Mouse (Mus musculus) kidney, embryonic 15.5 days (tissue): ENCODE measurements around the gene Cds2. TPM values are rescaled to one million over a fixed set of nuclear protein-coding genes. Genes with fewer than 3 reads are reported as not detected.

ENCODE experiments used
- ATAC-seq: fragments of 200-750 bp; cut with Nextera tagmentation; replicated peaks from 2 replicates; pipeline ENCODE4 v1.8.0; 2017; ENCODE audit warnings: moderate TSS enrichment; ENCODE audit not compliant: low FRiP score
- H3K27ac ChIP-seq: fragments of 300-500 bp; sonication (generic); 2 replicates; pipeline ENCODE4 v1.5.1; 2015; ENCODE audit warnings: mild to moderate bottlenecking, inconsistent platforms
- H3K27me3 ChIP-seq: fragments of 300-500 bp; sonication (generic); 2 replicates; pipeline ENCODE4 v1.6.1; 2015; ENCODE audit warnings: inconsistent platforms
- H3K36me3 ChIP-seq: fragments of 300-500 bp; sonication (generic); 2 replicates; pipeline ENCODE4 v1.6.1; 2015; ENCODE audit warnings: inconsistent platforms
- H3K4me1 ChIP-seq: fragments of 300-500 bp; sonication (generic); 2 replicates; pipeline ENCODE4 v1.6.1; 2015; ENCODE audit warnings: inconsistent platforms
- H3K4me2 ChIP-seq: fragments of 300-500 bp; sonication (generic); 2 replicates; pipeline ENCODE4 v1.6.1; 2015; ENCODE audit warnings: moderate library complexity, mild to moderate bottlenecking, inconsistent platforms
- H3K4me3 ChIP-seq: fragments of 300-500 bp; sonication (generic); replicated peaks from 2 replicates; pipeline ENCODE4 v1.5.1; 2015; ENCODE audit warnings: mild to moderate bottlenecking, inconsistent platforms
- H3K9ac ChIP-seq: fragments of 300-500 bp; sonication (generic); 2 replicates; pipeline ENCODE4 v1.6.1; 2015; ENCODE audit warnings: mild to moderate bottlenecking, inconsistent platforms
- H3K9me3 ChIP-seq: fragments of 300-500 bp; sonication (generic); replicated peaks from 2 replicates; pipeline ENCODE4 v1.6.1; 2016; ENCODE audit warnings: inconsistent platforms
- WGBS: fragments of 180-500 bp; shearing (Covaris S2); methylation state at CpG from one replicate; pipeline ENCODE4 v1.1.7; 2015; ENCODE audit warnings: mixed read lengths; 5-methylcytosine and 5-hydroxymethylcytosine counted together
- polyA plus RNA-seq: library from polyadenylated mRNA; unstranded; fragments of >200 nt; fragmentation: Nextera tagmentation; extraction: Ambion mirVana; gene quantifications from 2 replicates; pipeline ENCODE4 v1.2.1, GENCODE M21; 2015

Gene Cds2
- polyA plus RNA-seq, 1 experiment from 2014 or later = 30.2 TPM

DNA sequence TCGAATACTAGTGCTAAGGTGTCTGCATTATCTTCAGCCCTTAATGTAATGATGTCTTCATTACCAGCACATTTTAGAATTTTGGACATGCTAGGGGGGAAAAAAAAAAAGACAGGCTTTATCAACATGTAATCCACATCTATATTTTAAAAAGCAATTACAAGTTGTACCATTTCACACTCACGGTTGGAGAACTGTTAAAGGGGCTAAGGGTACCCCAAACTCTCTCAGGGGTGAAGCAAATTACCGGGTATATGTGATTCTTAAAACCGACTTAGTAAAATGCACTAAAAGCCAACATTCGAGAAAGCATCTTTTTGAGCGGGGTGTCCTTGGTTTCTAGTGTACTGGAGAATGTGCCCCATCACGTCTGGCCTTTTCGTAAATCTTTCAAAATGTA lies 11.0 kb upstream of the Cds2 start:
- 10% methylated on average over 8 of the region's 8 CpGs for WGBS
- peaks cover 31% of the 10 kb centered on the region for H3K4me1 ChIP-seq
- H3K27ac ChIP-seq = peak overlapping the region; percentile 89
- H3K4me3 ChIP-seq = peak overlapping the region; percentile 74
- peak overlapping the region; percentile 72 for H3K4me2 ChIP-seq
- H3K9ac ChIP-seq = peak overlapping the region; percentile 67
- peaks cover 32% of the 10 kb centered on the region for H3K36me3 ChIP-seq
- no peaks in the 10 kb centered on the region for H3K9me3 ChIP-seq
- no peak for ATAC-seq
- no peaks in the 10 kb centered on the region for H3K27me3 ChIP-seq

DNA sequence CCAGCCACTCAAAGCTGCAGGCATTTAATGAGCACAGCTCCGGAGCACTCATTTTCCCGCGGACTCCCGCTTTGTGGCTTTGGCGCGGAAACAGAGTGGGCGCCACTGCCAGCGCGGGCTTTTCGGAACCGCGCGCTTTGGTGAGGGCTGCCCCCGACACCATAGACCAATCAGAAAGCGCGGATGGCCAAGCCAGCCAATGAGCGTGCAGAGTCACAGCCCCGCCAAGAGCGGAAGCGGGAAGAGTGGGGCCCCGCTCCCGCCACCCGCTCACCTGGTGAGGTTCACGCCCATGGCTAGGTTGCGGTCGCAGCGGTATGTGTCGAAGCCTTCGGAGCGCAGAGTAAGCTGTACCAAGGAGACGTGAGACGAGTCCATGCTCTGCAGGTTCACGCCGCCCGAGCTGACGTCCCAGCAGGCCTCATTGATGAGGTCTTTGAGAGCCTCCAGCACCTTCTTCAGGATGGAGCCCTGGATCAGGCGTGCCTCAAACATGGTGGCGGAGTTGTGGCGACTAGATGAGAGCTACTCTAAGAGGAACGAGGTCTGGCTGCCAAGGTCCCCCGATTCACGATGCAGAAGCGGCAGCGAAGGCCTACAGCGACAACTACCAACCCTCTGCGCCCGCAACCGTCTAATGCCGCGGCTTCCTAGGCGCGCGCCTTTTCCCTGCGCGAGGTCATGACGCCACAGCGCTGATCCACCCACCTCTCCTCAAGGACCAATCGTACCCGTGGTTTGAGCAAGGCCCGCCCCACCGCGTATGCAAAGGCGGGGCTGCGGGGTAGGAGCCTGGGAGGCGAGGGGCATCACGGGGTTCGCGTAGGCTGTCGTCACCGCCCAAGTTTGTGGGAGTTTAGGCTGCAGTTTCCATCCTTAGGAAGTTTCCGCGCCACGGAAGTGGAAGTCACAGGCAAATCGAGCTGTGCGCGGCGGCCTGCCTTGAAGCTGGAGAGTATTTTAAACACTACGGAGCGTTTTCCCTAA lies 10.1 kb upstream of the Cds2 start, which contains the start of gene Pcna:
TSS of gene Pcna (minus strand) at position 773 of the 987 bp plus-strand sequence.
- Histone ChIP-seq H3K4me1 (peaks cover 29% of the 10 kb centered on the region), H3K36me3 (peaks cover 32% of the 10 kb centered on the region), H3K27me3 (no peaks in the 10 kb centered on the region), H3K27ac (peak within 1 kb of the TSS; percentile 89), H3K9me3 (no peaks in the 10 kb centered on the region), H3K9ac (peak within 1 kb of the TSS; percentile 67), H3K4me2 (peak within 1 kb of the TSS; percentile 72), H3K4me3 (peak within 1 kb of the TSS; percentile 74)
- peak; percentile 99 for ATAC-seq
- under 1% methylated on average over 77 of the region's 79 CpGs for WGBS

DNA sequence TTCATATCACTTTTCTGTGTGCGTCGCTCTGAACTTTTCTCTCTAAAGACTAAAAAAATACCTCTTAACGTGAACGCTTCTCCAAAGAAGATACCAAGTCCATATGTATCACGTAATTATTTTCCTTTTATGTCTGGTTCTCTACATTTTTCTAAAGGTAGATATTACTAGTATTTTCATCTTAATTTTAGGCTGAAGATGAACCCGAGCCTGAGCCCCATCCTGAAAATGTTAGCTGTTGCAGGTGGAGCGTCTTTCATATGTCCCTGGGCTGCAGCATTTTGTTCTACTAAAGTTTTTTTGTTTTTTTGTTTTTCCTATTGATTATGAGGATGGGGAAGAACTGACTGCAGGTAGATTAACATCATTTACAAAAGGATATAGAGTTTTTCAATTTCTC lies 9.3 kb upstream of the Cds2 start:
- 2% methylated on average over 7 of the region's 7 CpGs for WGBS
- Histone ChIP-seq H3K27me3 (no peaks in the 10 kb centered on the region), H3K4me2 (peak overlapping the region; percentile 72), H3K36me3 (peaks cover 24% of the 10 kb centered on the region), H3K4me3 (peak overlapping the region; percentile 74), H3K4me1 (peaks cover 22% of the 10 kb centered on the region), H3K27ac (peak overlapping the region; percentile 89), H3K9me3 (no peaks in the 10 kb centered on the region), H3K9ac (peak overlapping the region; percentile 67)
- ATAC-seq = no peak

DNA sequence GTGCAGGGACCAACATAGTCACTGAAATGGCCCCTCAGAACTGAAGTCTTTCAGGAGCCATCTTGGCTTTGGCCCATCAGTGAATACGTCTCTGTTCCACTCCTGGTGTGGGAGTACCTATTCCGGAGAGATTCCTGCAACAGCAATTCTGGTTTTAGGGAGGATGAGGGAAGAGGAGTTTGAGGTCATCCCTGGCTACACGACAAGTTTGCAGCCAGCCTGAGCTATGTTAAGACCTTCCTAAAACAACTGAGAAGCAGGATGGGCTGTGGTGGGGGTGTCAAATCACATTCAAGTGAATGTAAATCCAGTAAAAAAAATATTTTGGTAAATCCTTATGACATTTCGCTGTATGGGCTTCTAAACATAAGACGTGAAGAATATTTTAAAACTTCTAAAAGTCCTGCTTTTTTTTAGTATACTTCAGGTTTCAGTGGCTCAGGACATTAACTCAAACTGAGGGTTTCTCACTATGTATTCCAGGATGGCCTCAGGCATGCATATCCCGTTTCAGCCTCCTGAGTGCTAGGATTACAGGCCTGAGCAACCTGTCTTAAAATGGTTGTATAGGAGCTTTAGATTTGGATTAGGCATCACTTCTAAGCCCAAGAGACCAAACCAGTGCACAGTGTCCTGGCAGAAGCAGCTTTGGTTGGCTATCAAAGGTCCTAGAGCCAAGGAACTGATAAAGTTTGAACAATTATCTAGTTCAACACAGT lies 5.4 kb upstream of the Cds2 start:
- no peak for ATAC-seq
- H3K9ac ChIP-seq = no peak overlapping the region
- no peak overlapping the region for H3K4me3 ChIP-seq
- peaks cover under 1% of the 10 kb centered on the region; the same call in 1 of the 2 replicates for H3K4me1 ChIP-seq
- no peaks in the 10 kb centered on the region for H3K36me3 ChIP-seq
- WGBS = 85% methylated on average over 6 of the region's 6 CpGs
- no peaks in the 10 kb centered on the region for H3K9me3 ChIP-seq
- H3K27me3 ChIP-seq = no peaks in the 10 kb centered on the region
- no peak overlapping the region for H3K4me2 ChIP-seq
- no peak overlapping the region for H3K27ac ChIP-seq

DNA sequence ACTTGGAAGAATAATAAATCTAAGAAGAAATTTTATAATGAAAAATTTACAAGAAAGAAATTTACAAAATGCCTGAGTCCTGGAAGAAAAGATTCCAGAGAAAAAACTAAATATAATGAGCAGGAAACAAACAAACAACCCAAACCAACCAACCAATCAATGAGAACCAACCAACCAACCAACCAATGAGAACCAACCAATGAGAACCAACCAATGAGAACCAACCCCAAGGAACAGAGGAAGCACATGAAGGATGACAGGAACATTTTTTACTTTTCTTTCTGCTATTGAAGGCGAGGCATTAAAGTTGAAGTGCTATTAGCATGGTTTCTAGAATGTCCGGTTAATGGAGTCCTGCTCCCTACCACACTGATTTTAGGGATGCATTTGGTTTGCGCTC lies 2.3 kb upstream of the Cds2 start:
- WGBS = 62% methylated on average over 3 of the region's 3 CpGs
- no peak overlapping the region for H3K9ac ChIP-seq
- H3K4me1 ChIP-seq = peaks cover 16% of the 10 kb centered on the region
- no peaks in the 10 kb centered on the region for H3K36me3 ChIP-seq
- no peaks in the 10 kb centered on the region for H3K9me3 ChIP-seq
- no peak overlapping the region for H3K4me3 ChIP-seq
- no peaks in the 10 kb centered on the region for H3K27me3 ChIP-seq
- ATAC-seq = no peak
- H3K27ac ChIP-seq = no peak overlapping the region
- no peak overlapping the region for H3K4me2 ChIP-seq

DNA sequence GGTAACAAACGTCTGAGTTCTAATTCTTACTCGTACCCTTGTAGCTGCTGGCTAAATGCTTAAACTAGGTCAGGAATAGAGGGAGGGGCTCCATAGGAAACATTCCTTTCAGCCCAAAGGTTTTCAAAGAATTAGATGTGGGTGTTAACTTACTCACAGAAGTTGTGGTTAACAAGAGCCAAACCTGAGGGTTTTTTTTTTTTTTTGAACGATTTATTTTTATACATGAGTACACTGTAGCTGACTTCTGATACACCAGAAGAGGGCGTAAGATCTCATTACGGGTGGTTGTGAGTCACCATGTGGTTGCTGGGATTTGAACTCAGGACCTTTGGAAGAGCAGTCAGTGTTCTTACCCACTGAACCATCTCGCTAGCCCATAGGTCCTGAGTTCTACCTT lies 773 bp upstream of the Cds2 start:
- no peak overlapping the region for H3K4me3 ChIP-seq
- no peak for ATAC-seq
- no peaks in the 10 kb centered on the region for H3K9me3 ChIP-seq
- peaks cover 16% of the 10 kb centered on the region for H3K4me1 ChIP-seq
- H3K27me3 ChIP-seq = no peaks in the 10 kb centered on the region
- WGBS = 78% methylated on average over 6 of the region's 6 CpGs
- peak overlapping the region; percentile 73; the same call in 1 of the 2 replicates for H3K4me2 ChIP-seq
- no peak overlapping the region for H3K9ac ChIP-seq
- no peaks in the 10 kb centered on the region for H3K36me3 ChIP-seq
- H3K27ac ChIP-seq = no peak overlapping the region

DNA sequence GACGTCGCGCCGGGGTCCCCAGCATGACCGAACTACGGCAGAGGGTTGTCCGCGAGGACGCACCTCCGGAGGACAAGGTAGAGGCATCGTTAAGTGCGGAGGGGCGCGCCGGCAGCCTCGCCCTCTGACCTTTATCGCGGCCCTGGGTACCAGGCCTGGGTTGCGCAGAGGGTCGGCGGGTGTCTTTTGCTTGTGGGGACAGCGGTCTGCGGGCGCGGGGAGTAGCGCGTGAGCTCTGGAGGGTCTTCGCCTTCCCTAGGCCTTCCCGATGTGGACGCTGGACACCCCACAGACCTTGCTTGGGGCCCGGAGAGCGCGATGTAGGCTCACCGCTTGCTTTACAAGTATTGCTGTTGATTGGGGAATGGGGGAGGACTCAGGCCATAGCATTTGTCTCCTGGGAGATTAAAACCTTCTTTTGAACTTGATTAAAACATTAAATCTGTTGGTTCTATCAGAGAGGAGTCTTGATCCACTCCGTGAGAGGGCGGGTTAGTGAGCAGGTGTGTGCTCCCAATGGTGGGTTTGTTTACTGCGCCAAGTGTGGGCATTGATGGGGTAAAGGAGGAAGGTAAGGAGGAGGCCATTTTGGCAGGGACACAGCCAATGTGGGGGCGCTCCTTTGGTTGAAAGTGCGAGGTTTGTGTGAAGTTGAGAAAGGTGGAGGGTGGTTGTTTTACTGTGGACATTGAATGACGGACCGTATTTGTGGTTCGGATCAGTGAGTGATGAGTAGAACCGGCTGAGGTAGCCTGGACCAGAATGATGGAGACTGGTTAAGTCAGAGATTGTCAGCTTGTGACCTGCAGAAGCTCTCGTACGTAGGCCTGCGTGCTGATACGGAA lies 695 bp downstream of the Cds2 start:
- no peaks in the 10 kb centered on the region for H3K27me3 ChIP-seq
- no peaks in the 10 kb centered on the region for H3K9me3 ChIP-seq
- H3K4me2 ChIP-seq = peak overlapping the region; percentile 73
- H3K4me1 ChIP-seq = peaks cover 16% of the 10 kb centered on the region
- peak overlapping the region; percentile 82 for H3K4me3 ChIP-seq
- H3K36me3 ChIP-seq = no peaks in the 10 kb centered on the region
- WGBS = under 1% methylated on average over 47 of the region's 47 CpGs
- ATAC-seq = peak; percentile 70; the same call in 1 of the 2 replicates
- peak overlapping the region; percentile 84 for H3K27ac ChIP-seq
- H3K9ac ChIP-seq = peak overlapping the region; percentile 87

DNA sequence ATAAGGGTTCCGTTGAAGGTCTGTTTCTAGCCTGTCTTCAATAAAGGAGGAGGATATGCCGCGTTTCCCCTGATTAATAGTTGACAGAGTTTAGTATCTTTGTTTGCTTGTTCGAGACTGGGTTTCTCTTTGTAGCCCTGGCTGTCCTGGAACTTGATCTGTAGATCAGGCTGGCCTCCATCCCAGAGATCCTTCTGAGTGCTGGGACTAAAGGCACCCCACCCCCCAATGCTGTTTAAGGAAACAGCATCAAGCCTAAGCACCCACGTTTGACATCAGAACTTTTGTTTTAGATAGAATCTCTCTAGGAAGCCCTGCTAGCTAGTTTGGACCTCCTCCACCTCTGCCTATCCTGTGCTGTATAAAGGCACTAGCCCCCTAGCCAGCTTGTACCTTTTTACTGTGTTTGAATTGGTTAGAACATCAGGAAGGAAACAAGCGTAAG lies 1.3 kb downstream of the Cds2 start:
- H3K9ac ChIP-seq = peak overlapping the region; percentile 87
- H3K4me1 ChIP-seq = peaks cover 16% of the 10 kb centered on the region
- no peaks in the 10 kb centered on the region for H3K27me3 ChIP-seq
- H3K4me2 ChIP-seq = peak overlapping the region; percentile 73
- H3K4me3 ChIP-seq = peak overlapping the region; percentile 82
- H3K27ac ChIP-seq = peak overlapping the region; percentile 84; the same call in 1 of the 2 replicates
- H3K36me3 ChIP-seq = no peaks in the 10 kb centered on the region
- H3K9me3 ChIP-seq = no peaks in the 10 kb centered on the region
- WGBS = 12% methylated on average over 6 of the region's 6 CpGs
- ATAC-seq = no peak

DNA sequence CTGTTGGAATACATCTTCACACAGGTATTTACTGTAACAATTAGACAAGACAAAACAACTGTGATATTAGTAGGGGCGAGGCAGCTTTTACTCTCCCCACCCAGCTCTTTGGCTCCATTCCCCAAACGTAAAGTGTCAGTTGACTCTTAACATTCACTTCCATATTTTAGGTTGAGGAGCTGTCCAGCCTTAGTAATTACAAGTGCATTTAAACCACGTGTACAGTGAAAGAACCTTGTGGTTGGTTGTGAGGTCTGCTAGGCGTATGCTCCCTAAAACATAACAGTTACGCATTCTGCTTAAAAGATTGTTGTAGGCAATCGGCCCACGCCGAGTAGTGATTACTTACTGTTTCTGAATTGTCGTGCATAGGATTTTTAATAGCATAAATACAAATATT lies 2.2 kb downstream of the Cds2 start:
- Histone ChIP-seq H3K27me3 (no peaks in the 10 kb centered on the region), H3K9ac (no peak overlapping the region), H3K4me1 (peaks cover 16% of the 10 kb centered on the region), H3K27ac (no peak overlapping the region), H3K36me3 (no peaks in the 10 kb centered on the region), H3K9me3 (no peaks in the 10 kb centered on the region), H3K4me3 (no peak overlapping the region), H3K4me2 (no peak overlapping the region)
- ATAC-seq = no peak
- WGBS = 77% methylated on average over 9 of the region's 9 CpGs

DNA sequence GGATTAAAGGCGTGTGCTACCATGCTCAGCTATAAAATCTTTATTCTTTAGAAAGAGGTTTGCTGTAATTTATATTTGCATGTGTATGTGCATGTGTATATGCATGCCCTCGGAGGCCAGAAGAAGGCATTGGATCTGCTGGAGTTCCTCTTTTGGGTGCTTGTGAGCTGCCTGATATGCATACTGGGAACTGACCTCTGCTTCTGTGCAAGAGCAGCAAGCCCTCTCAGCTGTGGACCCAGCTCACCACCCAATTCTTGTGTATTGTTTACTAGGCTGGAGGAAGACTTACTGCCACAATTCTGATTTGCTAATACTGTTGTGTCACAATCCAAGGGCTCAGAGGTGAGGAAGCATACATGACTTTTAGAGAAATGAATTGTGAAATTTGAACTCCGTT lies 3.1 kb downstream of the Cds2 start:
- H3K4me2 ChIP-seq = no peak overlapping the region
- no peaks in the 10 kb centered on the region for H3K36me3 ChIP-seq
- no peaks in the 10 kb centered on the region for H3K27me3 ChIP-seq
- peaks cover 19% of the 10 kb centered on the region for H3K4me1 ChIP-seq
- no peak overlapping the region for H3K4me3 ChIP-seq
- 93% methylated on average over 3 of the region's 3 CpGs for WGBS
- no peak overlapping the region for H3K9ac ChIP-seq
- H3K9me3 ChIP-seq = no peaks in the 10 kb centered on the region
- H3K27ac ChIP-seq = no peak overlapping the region
- ATAC-seq = no peak

DNA sequence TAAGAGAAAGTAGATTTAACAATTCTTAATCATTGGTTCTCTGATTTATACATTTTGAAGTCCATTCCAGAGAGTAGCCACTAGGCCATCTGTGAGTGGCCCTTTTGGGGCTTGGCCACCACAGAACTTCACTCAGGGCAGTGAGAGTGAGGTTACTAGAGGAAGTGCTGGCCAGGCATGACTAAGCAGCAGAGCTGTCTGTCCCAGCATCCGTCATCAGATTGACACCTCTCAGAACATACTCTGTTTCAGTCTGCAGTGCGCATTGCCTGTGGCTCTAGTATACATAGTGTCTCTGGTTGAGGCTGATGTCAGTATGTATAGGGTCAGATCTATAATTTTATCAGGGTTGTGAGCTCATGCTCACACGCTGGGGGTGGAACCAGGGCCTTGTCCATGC lies 6.3 kb downstream of the Cds2 start:
- Histone ChIP-seq H3K9ac (no peak overlapping the region), H3K9me3 (no peaks in the 10 kb centered on the region), H3K4me3 (no peak overlapping the region), H3K27me3 (no peaks in the 10 kb centered on the region), H3K4me2 (no peak overlapping the region), H3K27ac (no peak overlapping the region), H3K4me1 (peaks cover 11% of the 10 kb centered on the region), H3K36me3 (no peaks in the 10 kb centered on the region)
- WGBS = 81% methylated on average over 3 of the region's 3 CpGs
- ATAC-seq = 0 out of 2 replicates have a peak, but pooled peaks have one; percentile 22
